Mouse (Mus musculus) liver, adult 2 months (tissue): ENCODE measurements around the gene Nxph4. TPM values are rescaled to one million over a fixed set of nuclear protein-coding genes. Genes with fewer than 3 reads are reported as not detected.

ENCODE experiments used
- DNase-seq: peaks from one replicate; pipeline ENCODE4 v3.0.0-alpha.2; 2011; ENCODE audit warnings: low read depth, low spot score; ENCODE audit errors: extremely low read depth
- H3K27ac ChIP-seq: fragments of 200-500 bp; replicated peaks from 2 replicates; pipeline ENCODE4 v1.5.1; 2012; ENCODE audit warnings: low read depth, mild to moderate bottlenecking, control low read depth, inconsistent platforms, low read length; ENCODE audit not compliant: insufficient read depth
- H3K27me3 ChIP-seq: fragments of 200-500 bp; 2 replicates; pipeline ENCODE4 v1.6.1; 2012; ENCODE audit warnings: mild to moderate bottlenecking, moderate library complexity, low read length, inconsistent platforms; ENCODE audit not compliant: control insufficient read depth, insufficient read depth
- H3K36me3 ChIP-seq: fragments of 200-500 bp; 2 replicates; pipeline ENCODE4 v1.6.1; 2012; ENCODE audit warnings: low read length, inconsistent platforms; ENCODE audit not compliant: control insufficient read depth, insufficient read depth
- H3K4me1 ChIP-seq: fragments of 200-500 bp; 2 replicates; pipeline ENCODE4 v1.6.1; 2011; ENCODE audit warnings: low read length; ENCODE audit not compliant: control insufficient read depth, insufficient read depth
- H3K4me3 ChIP-seq: fragments of 200-500 bp; 2 replicates; pipeline ENCODE4 v1.5.1; 2011; ENCODE audit warnings: low read depth, mild to moderate bottlenecking, control low read depth, low read length, moderate library complexity; ENCODE audit not compliant: insufficient read depth
- H3K79me2 ChIP-seq: fragments of 200-500 bp; 2 replicates; pipeline ENCODE4 v1.6.1; 2012; ENCODE audit warnings: inconsistent platforms, mild to moderate bottlenecking, low read length, moderate library complexity; ENCODE audit not compliant: control insufficient read depth, insufficient read depth
- H3K9ac ChIP-seq: fragments of 200-500 bp; 2 replicates; pipeline ENCODE4 v1.6.1; 2012; ENCODE audit warnings: low read depth, mild to moderate bottlenecking, control low read depth, inconsistent platforms, low read length
- CTCF ChIP-seq: fragments of 200-500 bp; IDR thresholded peaks from 2 replicates; pipeline ENCODE4 v1.5.1; 2011; ENCODE audit warnings: low read depth, low read length, control low read depth
- POLR2A ChIP-seq: fragments of 200-500 bp; IDR thresholded peaks from 2 replicates; pipeline ENCODE4 v1.6.1; 2011; ENCODE audit warnings: low read length, control low read depth; ENCODE audit not compliant: insufficient read depth; ENCODE audit errors: extremely low read depth
- WGBS: fragments of 180-500 bp; shearing (Covaris S2); methylation state at CpG from one replicate; pipeline ENCODE4 v1.1.7; 2018; 5-methylcytosine and 5-hydroxymethylcytosine counted together
- polyA plus RNA-seq: library from polyadenylated mRNA; depleted of rRNA; stranded (reverse); fragments of >200 nt; gene quantifications from 2 replicates; pipeline ENCODE4 v1.2.3, GENCODE M21; 2012
- total RNA-seq: library from RNA; depleted of rRNA; stranded (reverse); fragments of >200 nt; gene quantifications from 2 replicates; pipeline ENCODE4 v1.2.3, GENCODE M21; 2014

Gene Nxph4
- total and polyA plus RNA-seq, 2 experiments = not detected

- no peak overlapping the region for H3K9ac ChIP-seq
- H3K79me2 ChIP-seq = no peaks in the 10 kb centered on the region
- H3K36me3 ChIP-seq = peaks cover 56% of the 10 kb centered on the region
- H3K4me3 ChIP-seq = no peak overlapping the region
- TF ChIP-seq POLR2A (no peak), CTCF (no peak)
- H3K27ac ChIP-seq = no peak overlapping the region
- WGBS = 92% methylated on average over 8 of the region's 8 CpGs
- no peak for DNase-seq
- no peaks in the 10 kb centered on the region for H3K4me1 ChIP-seq
- no peaks in the 10 kb centered on the region for H3K27me3 ChIP-seq
Measured at GRCm38 (mm10) chr10:127541510-127541909, 7.2 kb upstream of the Nxph4 start.

- WGBS = 37% methylated on average over 7 of the region's 7 CpGs
- H3K27me3 ChIP-seq = peaks cover 13% of the 10 kb centered on the region
- DNase-seq = peak; percentile 45
- TF ChIP-seq POLR2A (no peak), CTCF (peak; percentile 98)
- peaks cover 4% of the 10 kb centered on the region; the same call in 1 of the 2 replicates for H3K4me1 ChIP-seq
- no peak overlapping the region for H3K27ac ChIP-seq
- no peak overlapping the region for H3K4me3 ChIP-seq
- no peak overlapping the region for H3K9ac ChIP-seq
- peaks cover 25% of the 10 kb centered on the region for H3K36me3 ChIP-seq
- no peaks in the 10 kb centered on the region for H3K79me2 ChIP-seq
Measured at GRCm38 (mm10) chr10:127537854-127538583, 3.7 kb upstream of the Nxph4 start.

- Histone ChIP-seq H3K4me1 (peaks cover 4% of the 10 kb centered on the region; the same call in 1 of the 2 replicates), H3K36me3 (peaks cover 16% of the 10 kb centered on the region), H3K27me3 (peaks cover 18% of the 10 kb centered on the region), H3K79me2 (no peaks in the 10 kb centered on the region), H3K9ac (no peak overlapping the region), H3K4me3 (no peak overlapping the region), H3K27ac (no peak overlapping the region)
- DNase-seq = no peak
- TF ChIP-seq CTCF = peak; percentile 50
- TF ChIP-seq POLR2A = no peak
- WGBS = 16% methylated on average over 8 of the region's 8 CpGs
Measured at GRCm38 (mm10) chr10:127536586-127537314, 2.4 kb upstream of the Nxph4 start.

- no peak for DNase-seq
- Histone ChIP-seq H3K4me1 (peaks cover 4% of the 10 kb centered on the region; the same call in 1 of the 2 replicates), H3K4me3 (no peak overlapping the region), H3K27me3 (peaks cover 27% of the 10 kb centered on the region), H3K36me3 (peaks cover 8% of the 10 kb centered on the region; the same call in 1 of the 2 replicates), H3K79me2 (no peaks in the 10 kb centered on the region), H3K27ac (no peak overlapping the region), H3K9ac (no peak overlapping the region)
- TF ChIP-seq POLR2A (no peak), CTCF (no peak)
- WGBS = 3% methylated on average over 30 of the region's 30 CpGs
Measured at GRCm38 (mm10) chr10:127534929-127535384, 598 bp upstream of the Nxph4 start.

DNA sequence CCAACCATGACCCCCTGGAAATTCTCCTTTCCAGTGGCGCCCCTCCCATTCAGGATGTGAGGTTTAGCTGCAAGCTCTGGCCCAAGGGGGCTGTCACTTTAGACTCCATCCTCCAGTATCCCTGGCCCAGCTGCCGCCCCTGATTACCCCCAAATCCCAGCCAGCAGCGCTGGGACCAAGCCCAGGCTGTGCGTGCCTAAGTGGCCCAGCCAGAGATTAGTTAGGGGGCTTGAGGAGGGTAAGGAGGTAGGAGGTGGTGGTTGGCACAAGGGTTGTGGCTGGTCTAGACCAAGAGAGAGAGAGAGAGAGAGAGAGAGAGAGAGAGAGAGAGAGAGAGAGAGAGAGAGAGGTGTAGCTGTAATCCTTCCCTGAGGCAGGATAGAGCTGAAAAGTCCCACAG lies 2.8 kb downstream of the Nxph4 start:
- Histone ChIP-seq H3K36me3 (no peaks in the 10 kb centered on the region), H3K79me2 (no peaks in the 10 kb centered on the region), H3K27ac (no peak overlapping the region), H3K4me1 (peaks cover 4% of the 10 kb centered on the region; the same call in 1 of the 2 replicates), H3K27me3 (peaks cover 50% of the 10 kb centered on the region), H3K4me3 (no peak overlapping the region), H3K9ac (no peak overlapping the region)
- no peak for DNase-seq
- WGBS = 5% methylated on average over 4 of the region's 4 CpGs
- TF ChIP-seq POLR2A = no peak
- TF ChIP-seq CTCF = no peak
